Mouse (Mus musculus) liver, adult 2 months (tissue): ENCODE data around the gene Chd6.

Experiments used
- CTCF ChIP-seq: fragments of 200-500 bp; IDR thresholded peaks from 2 replicates; pipeline ENCODE4 v1.5.1; 2011; ENCODE audit warnings: low read depth, low read length, control low read depth
- POLR2A ChIP-seq: fragments of 200-500 bp; IDR thresholded peaks from 2 replicates; pipeline ENCODE4 v1.6.1; 2011; ENCODE audit warnings: low read length, control low read depth; ENCODE audit not compliant: insufficient read depth; ENCODE audit errors: extremely low read depth

GRCm38 (mm10) chr2:160931378-160931777 lies 177.5 kb downstream of the Chd6 start:
- TF ChIP-seq POLR2A (no peak), CTCF (no peak)
